Mouse (Mus musculus) ES-E14 (cell line): ENCODE measurements at regions not wholly inside any gene's neighbourhood (a gene's known extent, or its start where the extent isn't known, plus 50 kb on each side); places are given as distances from the start of the nearest gene placed in this dataset.

Source experiments
- DNase-seq: peaks from one replicate; pipeline ENCODE4 v3.0.0-alpha.2; 2013; ENCODE audit warnings: low read depth, low spot score
- H3K27ac ChIP-seq: 2 replicates; pipeline ENCODE4 v1.5.1; 2012; ENCODE audit warnings: low read depth, mild to moderate bottlenecking, low read length, moderate library complexity, mixed read lengths; ENCODE audit not compliant: poor library complexity, insufficient read depth, severe bottlenecking
- H3K36me3 ChIP-seq: 2 replicates; pipeline ENCODE4 v1.6.1; 2012; ENCODE audit warnings: mild to moderate bottlenecking, low read length, moderate library complexity, mixed read lengths; ENCODE audit not compliant: control insufficient read depth, poor library complexity, insufficient read depth, severe bottlenecking
- H3K4me1 ChIP-seq, 2 experiments: fragments of 150-350 bp in 1 of 2; sonication (generic) in 1 of 2; 2 replicates each; pipeline ENCODE4 v1.6.1; 2012; ENCODE audit warnings: low read length in 2 of 2, mild to moderate bottlenecking in 1 of 2, mixed read lengths in 1 of 2; ENCODE audit not compliant: control insufficient read depth in 2 of 2, insufficient read depth in 2 of 2, poor library complexity in 1 of 2
- H3K4me3 ChIP-seq, 2 experiments: fragments of 150-350 bp in 1 of 2; sonication (generic) in 1 of 2; 2 replicates each; pipeline ENCODE4 v1.5.1; 2012; ENCODE audit warnings: low read length in 2 of 2, low read depth in 1 of 2, mild to moderate bottlenecking in 1 of 2, mixed read lengths in 1 of 2; ENCODE audit not compliant: insufficient read depth in 1 of 2, poor library complexity in 1 of 2, severe bottlenecking in 1 of 2
- H3K9ac ChIP-seq: 2 replicates; pipeline ENCODE4 v1.6.1; 2012; ENCODE audit warnings: low read depth, mild to moderate bottlenecking, low read length, mixed read lengths; ENCODE audit not compliant: poor library complexity, insufficient read depth, severe bottlenecking
- H3K9me3 ChIP-seq: fragments of 150-350 bp; sonication (generic); 2 replicates; pipeline ENCODE4 v1.6.1; 2012; ENCODE audit warnings: low read depth, mild to moderate bottlenecking, low read length; ENCODE audit not compliant: control insufficient read depth, insufficient read depth
- CHD2 ChIP-seq: IDR thresholded peaks from 2 replicates; pipeline ENCODE4 v1.6.1; 2014; ENCODE audit warnings: mild to moderate bottlenecking, low read depth, low read length, inconsistent platforms
- HCFC1 ChIP-seq: IDR thresholded peaks from 2 replicates; pipeline ENCODE4 v1.6.1; 2012; ENCODE audit warnings: low read length, inconsistent platforms, borderline replicate concordance; ENCODE audit not compliant: insufficient read depth
- MAFK ChIP-seq: IDR thresholded peaks from 2 replicates; pipeline ENCODE4 v1.6.1; 2014; ENCODE audit warnings: mild to moderate bottlenecking, low read depth, low read length, inconsistent platforms; ENCODE audit not compliant: insufficient read depth
- ZC3H11A ChIP-seq: IDR thresholded peaks from 2 replicates; pipeline ENCODE4 v1.6.1; 2012; ENCODE audit warnings: low read depth, mild to moderate bottlenecking, inconsistent platforms, low read length, borderline replicate concordance
- ZNF384 ChIP-seq: IDR thresholded peaks from 2 replicates; pipeline ENCODE4 v1.6.1; 2012; ENCODE audit warnings: low read depth, low read length, inconsistent platforms
- in situ Hi-C, 2 experiments: fragments of 600-800 bp; cut with MboI; formaldehyde crosslinking; loops; one replicate each; pipeline ENCODE4 v1.15.1; 2025; ENCODE audit warnings: low sequenced_read_pairs in 2 of 2, inconsistent platforms in 1 of 2; ENCODE audit not compliant: unreplicated experiment in 2 of 2

- no peak overlapping the region for H3K9ac ChIP-seq
- DNase-seq = no peak
- H3K4me3 ChIP-seq = no peak overlapping the region
- TF ChIP-seq CHD2 (no peak), ZNF384 (no peak), HCFC1 (no peak), ZC3H11A (no peak), MAFK (no peak)
- no peaks in the 10 kb centered on the region for H3K4me1 ChIP-seq
- no peaks in the 10 kb centered on the region for H3K36me3 ChIP-seq
- in situ Hi-C loops = no loop called here
- H3K9me3 ChIP-seq = no peaks in the 10 kb centered on the region
- H3K27ac ChIP-seq = no peak overlapping the region
These were observed 153.4 kb upstream of the S100g start for GRCm38 (mm10) chrX:163117681-163118393.

DNA sequence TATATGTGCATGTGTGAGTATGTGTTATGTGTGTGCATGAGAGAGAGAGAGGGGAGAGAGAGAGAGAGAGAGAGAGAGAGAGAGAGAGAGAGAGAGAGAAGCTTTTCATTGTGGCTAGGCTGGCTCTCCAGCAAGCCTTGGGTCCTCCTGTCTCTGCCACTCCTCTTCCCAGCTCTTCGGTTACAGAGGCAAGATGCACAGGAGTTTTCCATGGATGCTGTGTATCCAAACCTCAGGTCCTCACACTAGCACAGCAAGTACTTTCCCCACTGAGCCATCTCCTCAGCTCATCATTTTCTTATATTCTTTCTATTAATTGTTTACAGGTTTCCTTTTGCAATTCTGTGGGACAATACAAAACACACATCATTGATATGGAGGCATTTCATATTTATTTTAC is 152.8 kb upstream of the S100g start:
- no peak for DNase-seq
- in situ Hi-C loops = no loop called here
- no peaks in the 10 kb centered on the region for H3K36me3 ChIP-seq
- no peak for TF ChIP-seq ZNF384
- no peaks in the 10 kb centered on the region for H3K9me3 ChIP-seq
- H3K4me1 ChIP-seq = no peaks in the 10 kb centered on the region
- no peak overlapping the region for H3K27ac ChIP-seq
- H3K9ac ChIP-seq = no peak overlapping the region
- H3K4me3 ChIP-seq = no peak overlapping the region

DNA sequence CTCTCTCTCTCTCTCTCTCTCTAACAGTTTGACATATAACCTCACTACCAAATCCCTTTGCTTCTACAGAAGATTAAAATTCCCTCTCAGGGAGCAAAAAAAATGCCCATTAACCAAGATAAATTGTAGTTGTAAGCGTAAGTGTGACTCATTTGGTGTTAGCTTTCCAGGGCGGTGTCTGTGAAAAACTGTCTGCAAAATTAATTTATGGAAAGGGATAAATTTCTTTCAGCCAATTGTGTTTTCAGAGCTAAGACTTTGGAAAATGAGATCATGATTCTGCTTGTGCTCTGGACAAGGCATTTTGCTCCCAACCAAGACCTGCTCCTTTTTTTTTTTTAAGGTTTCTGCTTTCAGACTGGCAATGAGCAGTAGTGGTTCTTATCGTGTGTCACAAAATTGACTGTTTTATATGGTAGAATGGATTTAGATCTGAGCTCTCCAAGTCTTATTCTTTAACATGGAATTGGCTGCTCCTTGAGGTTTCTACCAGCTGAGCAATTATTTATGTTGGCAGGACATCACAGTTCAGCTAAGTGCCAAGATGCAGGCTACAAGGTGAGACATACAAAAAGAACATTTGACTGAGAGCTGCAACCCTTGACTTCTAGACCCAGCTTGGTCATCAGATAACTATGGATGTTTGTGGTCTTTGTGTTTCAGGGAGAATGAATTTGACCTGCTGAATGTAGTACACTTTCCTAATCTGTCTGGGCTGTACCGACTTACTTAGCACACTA is 130.8 kb upstream of the S100g start:
- Histone ChIP-seq H3K4me1 (no peaks in the 10 kb centered on the region), H3K27ac (no peak overlapping the region), H3K36me3 (no peaks in the 10 kb centered on the region), H3K9ac (no peak overlapping the region), H3K4me3 (no peak overlapping the region), H3K9me3 (no peaks in the 10 kb centered on the region)
- TF ChIP-seq ZC3H11A (no peak), CHD2 (no peak), MAFK (no peak), ZNF384 (no peak), HCFC1 (no peak)
- in situ Hi-C loops = no loop called here
- DNase-seq = no peak
